Mouse (Mus musculus): ENCODE data around the gene Rpl31.

DNA sequence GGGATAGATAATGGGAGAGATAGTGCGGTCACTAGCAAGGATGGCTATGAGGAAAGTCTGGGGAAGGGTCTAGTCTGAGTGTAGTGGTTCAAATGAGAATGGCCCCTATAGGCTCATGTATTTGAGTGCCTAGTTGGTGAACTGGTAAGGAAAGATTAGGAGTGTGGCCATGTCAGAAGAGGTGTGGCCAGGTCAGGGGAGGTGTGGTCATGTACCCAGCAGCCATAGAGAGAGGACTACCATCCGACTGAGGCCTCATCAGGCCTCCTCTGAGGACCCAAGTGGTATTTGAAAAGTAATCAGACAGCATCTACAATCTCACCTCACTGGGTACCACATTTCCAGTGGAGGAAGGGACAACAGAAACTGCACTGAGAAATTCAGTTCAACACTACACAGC is 20.5 kb downstream of the Rpl31 start:
- TF ChIP-seq POLR2A (IDR thresholded peaks at IDR 0.05; ENCODE audit: borderline replicate concordance, insufficient read depth, low read length) (no peak), CTCF (IDR thresholded peaks at IDR 0.05; ENCODE audit: borderline replicate concordance, insufficient read depth, low read depth, low read length) (no peak)

Data from cerebellum, adult 2 months (tissue).